Mouse (Mus musculus) olfactory bulb, adult 2 months (tissue): Measurements from ENCODE around the gene Cep19. TPM values are rescaled to one million over a fixed set of nuclear protein-coding genes. Genes with fewer than 3 reads are reported as not detected.

Experiments
- H3K27ac ChIP-seq: fragments of 200-500 bp; 2 replicates; pipeline ENCODE4 v1.5.1; 2012; ENCODE audit warnings: low read depth, low read length; ENCODE audit not compliant: insufficient read depth
- H3K4me1 ChIP-seq: fragments of 200-500 bp; 2 replicates; pipeline ENCODE4 v1.6.1; 2012; ENCODE audit warnings: low read length; ENCODE audit not compliant: control insufficient read depth, insufficient read depth
- H3K4me3 ChIP-seq: fragments of 200-500 bp; 2 replicates; pipeline ENCODE4 v1.5.1; 2012; ENCODE audit warnings: mild to moderate bottlenecking, low read depth, low read length, moderate library complexity; ENCODE audit not compliant: insufficient read depth
- CTCF ChIP-seq: fragments of 200-500 bp; IDR thresholded peaks from 2 replicates; pipeline ENCODE4 v1.5.1; 2012; ENCODE audit warnings: low read depth, mild to moderate bottlenecking, low read length, moderate library complexity; ENCODE audit not compliant: insufficient read depth
- POLR2A ChIP-seq: fragments of 200-500 bp; IDR thresholded peaks from 2 replicates; pipeline ENCODE4 v1.6.1; 2012; ENCODE audit warnings: mild to moderate bottlenecking, low read depth, low read length, moderate library complexity; ENCODE audit not compliant: insufficient read depth
- WGBS: fragments of 180-500 bp; shearing (Covaris S2); methylation state at CpG from one replicate; pipeline ENCODE4 v1.1.7; 2018; 5-methylcytosine and 5-hydroxymethylcytosine counted together
- polyA plus RNA-seq: library from polyadenylated mRNA; stranded (reverse); fragments of >200 nt; gene quantifications from 2 replicates; pipeline ENCODE4 v1.2.4, GENCODE M21; 2012; ENCODE audit warnings: low replicate concordance; ENCODE audit not compliant: missing spikeins, insufficient read depth, insufficient read length

The Cep19 gene
- polyA plus RNA-seq, 1 experiment, result 179 TPM

DNA sequence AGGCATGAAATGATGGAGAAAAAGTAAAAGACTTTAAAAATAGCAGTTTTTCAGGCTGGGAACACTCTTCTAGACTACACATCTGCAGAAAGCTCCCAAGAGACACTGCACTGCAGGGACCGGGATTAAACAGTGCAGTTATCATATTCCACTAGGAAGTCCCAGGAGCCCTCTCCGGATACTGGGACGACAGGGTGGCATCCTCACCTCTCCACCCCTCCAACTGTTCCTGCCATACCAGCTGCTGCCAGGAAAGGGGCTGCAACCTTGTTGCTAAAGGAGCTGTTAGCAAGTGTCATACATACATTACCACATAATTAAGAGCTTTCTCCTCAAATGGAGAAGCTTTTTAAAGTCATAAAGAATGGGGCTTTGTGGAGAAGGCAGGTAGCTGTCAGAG lies 57.1 kb downstream of the Cep19 start:
- TF ChIP-seq POLR2A (no peak), CTCF (no peak)
- Histone ChIP-seq H3K4me3 (no peak overlapping the region), H3K4me1 (peaks cover 4% of the 10 kb centered on the region; the same call in 1 of the 2 replicates), H3K27ac (no peak overlapping the region)
- 40% methylated on average over 3 of the region's 3 CpGs for WGBS

DNA sequence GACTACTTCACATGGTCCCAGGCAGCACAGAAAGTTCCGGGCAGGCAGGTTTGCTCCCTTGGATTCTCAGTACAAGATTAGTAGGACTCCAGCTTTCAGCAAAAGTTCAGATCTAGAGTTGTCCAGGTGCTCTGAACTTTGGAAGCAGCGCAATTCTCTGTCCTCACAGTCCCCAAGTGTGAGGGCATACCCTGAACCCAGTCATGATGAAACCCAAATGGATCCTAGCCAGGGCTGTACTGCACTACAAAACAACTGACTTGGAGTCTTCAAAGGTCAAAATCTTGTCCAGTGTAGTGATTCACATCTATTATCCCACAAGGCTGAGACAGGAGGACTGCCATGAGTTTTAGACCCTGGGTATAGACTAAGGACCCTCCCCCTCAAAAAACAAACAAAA lies 57.8 kb downstream of the Cep19 start:
- no peak overlapping the region for H3K4me3 ChIP-seq
- WGBS, result 81% methylated on average over 2 of the region's 2 CpGs
- no peak overlapping the region for H3K27ac ChIP-seq
- no peak for TF ChIP-seq POLR2A
- no peak for TF ChIP-seq CTCF
- peaks cover 4% of the 10 kb centered on the region; the same call in 1 of the 2 replicates for H3K4me1 ChIP-seq

Other genes starting within 250 kb of the Cep19 start
- not detected in 2 replicates for gene Meltf, start 221.0 kb upstream of the Cep19 start, polyA plus RNA-seq
- not detected in 2 replicates for gene Pigz, start 165.9 kb upstream of the Cep19 start, polyA plus RNA-seq
- gene 0610012G03Rik, start 151.3 kb upstream of the Cep19 start, polyA plus RNA-seq, result not detected in 2 replicates
- not detected in 2 replicates for gene Ncbp2, start 151.3 kb upstream of the Cep19 start, polyA plus RNA-seq
- not detected in 2 replicates for gene Senp5, start 96.5 kb upstream of the Cep19 start, polyA plus RNA-seq
- gene Pak2, start 20.5 kb upstream of the Cep19 start, polyA plus RNA-seq, result 52.8 TPM in 1 of 2 replicates, not detected in the other
- gene Pigx, start 60 bp upstream of the Cep19 start, polyA plus RNA-seq, result not detected in 2 replicates
- gene Nrros, start 65.8 kb downstream of the Cep19 start, polyA plus RNA-seq, result not detected in 2 replicates
- not detected in 2 replicates for gene Bex6, start 80.0 kb downstream of the Cep19 start, polyA plus RNA-seq
- gene Fbxo45, start 147.4 kb downstream of the Cep19 start, polyA plus RNA-seq, result not detected in 2 replicates
- not detected in 2 replicates for gene Wdr53, start 147.4 kb downstream of the Cep19 start, polyA plus RNA-seq
- gene Smco1, start 171.7 kb downstream of the Cep19 start, polyA plus RNA-seq, result not detected in 2 replicates
- not detected in 2 replicates for gene Rnf168, start 177.7 kb downstream of the Cep19 start, polyA plus RNA-seq
- 56.5 TPM in 1 of 2 replicates, not detected in the other for gene Ubxn7, start 232.5 kb downstream of the Cep19 start, polyA plus RNA-seq